Mouse (Mus musculus) cortical plate, adult 2 months (tissue): ENCODE results near the gene H2-T22.
"Not testable (repeated sequence)": the region's sequence is repeated elsewhere in the genome, so short reads cannot be mapped to it uniquely, and the experiment has no call there.

Experiments used
- CTCF ChIP-seq: fragments of 200-500 bp; IDR thresholded peaks from 2 replicates; pipeline ENCODE4 v1.5.1; 2011; ENCODE audit warnings: mild to moderate bottlenecking, control low read depth, low read length; ENCODE audit not compliant: insufficient read depth; ENCODE audit errors: extremely low read depth
- POLR2A ChIP-seq: fragments of 200-500 bp; IDR thresholded peaks from 2 replicates; pipeline ENCODE4 v1.6.1; 2011; ENCODE audit warnings: mild to moderate bottlenecking, low read length, control low read depth; ENCODE audit not compliant: insufficient read depth; ENCODE audit errors: extremely low read depth

DNA sequence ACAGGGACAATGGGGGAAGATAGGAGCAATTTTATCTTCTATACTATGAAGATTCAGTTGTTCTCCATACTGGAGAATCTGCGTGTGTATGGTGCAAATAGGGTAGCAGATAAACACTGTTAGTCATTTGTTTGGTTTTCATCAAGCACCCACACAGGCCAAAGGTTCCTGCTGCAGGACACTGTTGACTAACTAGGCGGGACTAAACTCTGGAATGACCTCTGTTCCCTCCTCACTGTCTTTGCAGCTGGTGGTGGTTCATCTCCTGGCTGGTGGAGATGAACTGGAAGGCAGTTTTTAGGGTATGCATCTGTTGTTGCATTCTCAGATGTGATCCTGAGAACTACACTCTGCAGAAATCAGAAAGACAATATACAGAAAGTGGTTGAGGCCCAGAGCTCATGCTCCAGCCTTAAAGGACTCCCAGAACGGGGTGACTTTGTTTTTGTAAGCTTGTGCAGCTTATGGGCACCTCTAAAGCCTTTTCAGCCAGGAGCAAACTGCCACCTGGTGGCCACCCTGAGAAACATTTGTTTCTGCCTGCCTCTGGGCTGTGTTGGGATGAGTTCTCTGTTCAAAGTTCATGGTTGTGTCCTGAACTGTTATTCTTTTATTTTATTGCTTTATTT lies 7.4 kb downstream of the H2-T22 start:
- not testable (repeated sequence) for TF ChIP-seq POLR2A
- TF ChIP-seq CTCF: peak; percentile 34
